Mouse (Mus musculus) heart, embryonic 13.5 days (tissue): Measurements from ENCODE around the gene Cth. TPM values are rescaled to one million over a fixed set of nuclear protein-coding genes. Genes with fewer than 3 reads are reported as not detected.

Experiments
- ATAC-seq: fragments of 200-750 bp; cut with Nextera tagmentation; 2 replicates; pipeline ENCODE4 v1.8.0; 2017; ENCODE audit warnings: moderate TSS enrichment; ENCODE audit not compliant: insufficient number of reproducible peaks, low FRiP score, low TSS enrichment; ENCODE audit errors: extremely low read depth
- H3K27ac ChIP-seq: fragments of 300-500 bp; sonication (generic); replicated peaks from 2 replicates; pipeline ENCODE4 v1.5.1; 2015; ENCODE audit warnings: moderate library complexity, mild to moderate bottlenecking, inconsistent platforms
- H3K27me3 ChIP-seq: fragments of 300-500 bp; sonication (generic); replicated peaks from 2 replicates; pipeline ENCODE4 v1.6.1; 2015; ENCODE audit warnings: mild to moderate bottlenecking, inconsistent platforms
- H3K36me3 ChIP-seq: fragments of 300-500 bp; sonication (generic); 2 replicates; pipeline ENCODE4 v1.6.1; 2015; ENCODE audit warnings: mild to moderate bottlenecking, inconsistent platforms
- H3K4me1 ChIP-seq: fragments of 300-500 bp; sonication (generic); 2 replicates; pipeline ENCODE4 v1.6.1; 2015; ENCODE audit warnings: inconsistent platforms
- H3K4me2 ChIP-seq: fragments of 300-500 bp; sonication (generic); 2 replicates; pipeline ENCODE4 v1.6.1; 2015; ENCODE audit warnings: inconsistent platforms, mild to moderate bottlenecking, moderate library complexity
- H3K4me3 ChIP-seq: fragments of 300-500 bp; sonication (generic); 2 replicates; pipeline ENCODE4 v1.5.1; 2015; ENCODE audit warnings: moderate library complexity, mild to moderate bottlenecking, inconsistent platforms
- H3K9ac ChIP-seq: fragments of 300-500 bp; sonication (generic); 2 replicates; pipeline ENCODE4 v1.6.1; 2015; ENCODE audit warnings: inconsistent platforms, mild to moderate bottlenecking, moderate library complexity
- H3K9me3 ChIP-seq: fragments of 300-500 bp; sonication (generic); 2 replicates; pipeline ENCODE4 v1.6.1; 2016; ENCODE audit warnings: inconsistent platforms
- WGBS: fragments of 180-500 bp; shearing (Covaris S2); methylation state at CpG from one replicate; pipeline ENCODE4 v1.1.7; 2015; ENCODE audit warnings: mixed read lengths; 5-methylcytosine and 5-hydroxymethylcytosine counted together
- polyA plus RNA-seq: library from polyadenylated mRNA; unstranded; fragments of >200 nt; fragmentation: Nextera tagmentation; extraction: Ambion mirVana; gene quantifications from 2 replicates; pipeline ENCODE4 v1.2.1, GENCODE M21; 2015

Cth gene
- polyA plus RNA-seq, 1 experiment from 2014 or later = 2.1 TPM

- H3K4me3 ChIP-seq = no peak overlapping the region
- H3K36me3 ChIP-seq = peaks cover 19% of the 10 kb centered on the region; the same call in 1 of the 2 replicates
- H3K9ac ChIP-seq = no peak overlapping the region
- no peak for ATAC-seq
- WGBS = 65% methylated on average over 3 of the region's 3 CpGs
- H3K9me3 ChIP-seq = no peaks in the 10 kb centered on the region
- no peaks in the 10 kb centered on the region for H3K27me3 ChIP-seq
- no peak overlapping the region for H3K4me2 ChIP-seq
- no peaks in the 10 kb centered on the region for H3K4me1 ChIP-seq
- H3K27ac ChIP-seq = no peak overlapping the region
These were observed 16.7 kb downstream of the Cth start for GRCm38 (mm10) chr3:157908166-157908565.

DNA sequence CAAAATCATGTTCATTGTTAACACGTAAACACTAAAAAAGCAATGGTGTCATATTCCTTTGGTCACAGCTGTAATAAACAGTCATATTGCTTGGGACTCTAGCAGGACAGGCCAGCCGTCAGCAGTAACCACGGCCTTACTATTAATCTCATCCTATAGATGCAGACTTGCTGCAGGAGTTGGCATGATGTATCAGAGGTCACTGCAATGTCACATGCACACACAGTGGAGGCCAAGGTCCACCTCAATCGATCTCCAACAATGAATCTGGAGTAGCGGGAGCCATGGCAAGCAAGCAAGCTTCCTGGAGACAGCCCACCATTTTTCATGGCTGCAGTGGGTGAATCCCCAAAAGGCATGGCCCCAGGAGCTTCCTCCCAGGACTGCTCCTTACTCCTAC lies 23.2 kb downstream of the Cth start:
- no peak for ATAC-seq
- H3K36me3 ChIP-seq = peaks cover 11% of the 10 kb centered on the region; the same call in 1 of the 2 replicates

DNA sequence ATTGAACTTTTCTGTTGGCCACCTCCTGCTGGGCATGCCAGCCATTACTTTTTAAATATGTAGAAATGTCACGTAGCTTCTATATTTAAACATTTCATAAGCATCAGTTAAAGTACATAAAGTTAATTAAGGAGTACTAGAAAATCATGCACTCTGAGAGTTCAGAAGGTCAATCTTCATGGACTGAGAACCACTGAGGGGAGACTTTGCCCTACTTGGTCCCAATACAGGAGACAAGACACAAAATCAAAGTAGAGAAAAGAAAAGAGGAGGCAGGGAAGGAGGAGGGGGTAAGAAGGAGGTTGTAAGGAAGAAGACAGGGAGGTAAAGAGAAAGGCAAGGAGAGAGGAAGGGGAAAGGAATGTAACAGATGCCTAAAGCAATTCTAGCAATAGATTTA lies 24.9 kb downstream of the Cth start:
- H3K9ac ChIP-seq = no peak overlapping the region
- no peak overlapping the region for H3K4me3 ChIP-seq
- peaks cover 4% of the 10 kb centered on the region; the same call in 1 of the 2 replicates for H3K36me3 ChIP-seq
- no peaks in the 10 kb centered on the region for H3K27me3 ChIP-seq
- no peaks in the 10 kb centered on the region for H3K9me3 ChIP-seq
- no peak overlapping the region for H3K4me2 ChIP-seq
- no peaks in the 10 kb centered on the region for H3K4me1 ChIP-seq
- no peak overlapping the region for H3K27ac ChIP-seq
- 87% methylated on average over 1 of the region's 1 CpGs for WGBS
- ATAC-seq = no peak

More for the DNA sequence above, 23.2 kb downstream of the Cth start:
- WGBS = 81% methylated on average over 5 of the region's 5 CpGs
- Histone ChIP-seq H3K4me1 (no peaks in the 10 kb centered on the region), H3K4me3 (no peak overlapping the region), H3K27me3 (no peaks in the 10 kb centered on the region), H3K9me3 (no peaks in the 10 kb centered on the region), H3K27ac (no peak overlapping the region), H3K4me2 (no peak overlapping the region), H3K9ac (no peak overlapping the region)

DNA sequence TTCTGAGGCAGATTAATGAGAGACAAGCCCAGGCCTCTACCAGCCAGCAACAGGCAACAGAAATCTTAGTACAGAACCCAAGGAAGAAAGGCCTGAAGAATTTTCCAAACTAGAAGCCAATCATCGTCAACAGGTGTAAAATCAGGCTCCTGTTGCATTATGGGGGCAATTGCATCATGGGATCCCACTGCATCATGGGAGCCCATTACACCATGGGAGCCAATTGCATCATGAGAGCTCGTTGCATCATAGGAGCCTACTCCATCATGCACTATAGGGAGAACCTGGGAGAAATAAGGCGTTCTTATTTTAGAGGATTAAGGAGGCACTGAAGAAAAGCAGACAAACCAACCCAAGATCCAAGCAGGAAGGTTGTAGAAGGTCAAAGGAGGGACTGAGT lies 27.2 kb downstream of the Cth start:
- no peak overlapping the region for H3K4me3 ChIP-seq
- WGBS = 82% methylated on average over 3 of the region's 3 CpGs
- H3K36me3 ChIP-seq = no peaks in the 10 kb centered on the region
- H3K27ac ChIP-seq = no peak overlapping the region
- no peaks in the 10 kb centered on the region for H3K9me3 ChIP-seq
- H3K9ac ChIP-seq = no peak overlapping the region
- H3K4me1 ChIP-seq = no peaks in the 10 kb centered on the region
- no peak overlapping the region for H3K4me2 ChIP-seq
- no peaks in the 10 kb centered on the region for H3K27me3 ChIP-seq
- ATAC-seq = no peak

GRCm38 (mm10) chr3:157891819-157892218 lies 33.1 kb downstream of the Cth start:
- Histone ChIP-seq H3K9ac (no peak overlapping the region), H3K4me2 (no peak overlapping the region), H3K27me3 (no peaks in the 10 kb centered on the region), H3K4me1 (no peaks in the 10 kb centered on the region), H3K27ac (no peak overlapping the region), H3K9me3 (no peaks in the 10 kb centered on the region), H3K4me3 (no peak overlapping the region), H3K36me3 (no peaks in the 10 kb centered on the region)
- ATAC-seq = no peak

GRCm38 (mm10) chr3:157884081-157884643 lies 40.7 kb downstream of the Cth start:
- WGBS = 77% methylated on average over 6 of the region's 6 CpGs
- no peaks in the 10 kb centered on the region for H3K36me3 ChIP-seq
- H3K9me3 ChIP-seq = no peaks in the 10 kb centered on the region
- no peak overlapping the region for H3K4me2 ChIP-seq
- H3K27ac ChIP-seq = no peak overlapping the region
- no peak for ATAC-seq
- H3K9ac ChIP-seq = no peak overlapping the region
- no peak overlapping the region for H3K4me3 ChIP-seq
- no peaks in the 10 kb centered on the region for H3K27me3 ChIP-seq
- H3K4me1 ChIP-seq = no peaks in the 10 kb centered on the region

DNA sequence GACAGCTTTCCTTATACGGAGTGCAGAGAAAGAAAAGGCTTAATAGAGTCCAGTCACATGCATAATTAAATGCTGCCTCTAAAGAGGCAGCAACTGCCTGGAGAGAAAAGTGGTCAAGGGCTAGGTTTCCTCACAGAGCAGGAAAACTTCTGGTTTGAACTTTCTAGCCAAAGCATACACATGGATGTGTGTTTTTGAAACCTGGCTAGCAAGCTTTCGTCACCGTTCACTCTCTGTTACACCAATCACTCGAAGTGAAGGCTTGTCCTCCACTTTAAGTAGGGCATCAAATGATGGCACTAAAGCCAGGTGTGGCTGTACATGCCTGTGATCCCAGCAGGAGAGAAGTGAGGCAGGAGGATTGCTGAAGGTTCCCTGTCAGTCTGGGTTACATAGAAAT lies 41.8 kb downstream of the Cth start:
- ATAC-seq = no peak
- Histone ChIP-seq H3K4me3 (no peak overlapping the region), H3K9me3 (no peaks in the 10 kb centered on the region), H3K27ac (no peak overlapping the region), H3K4me1 (no peaks in the 10 kb centered on the region), H3K36me3 (no peaks in the 10 kb centered on the region), H3K27me3 (no peaks in the 10 kb centered on the region), H3K4me2 (no peak overlapping the region), H3K9ac (no peak overlapping the region)
- 71% methylated on average over 4 of the region's 4 CpGs for WGBS

DNA sequence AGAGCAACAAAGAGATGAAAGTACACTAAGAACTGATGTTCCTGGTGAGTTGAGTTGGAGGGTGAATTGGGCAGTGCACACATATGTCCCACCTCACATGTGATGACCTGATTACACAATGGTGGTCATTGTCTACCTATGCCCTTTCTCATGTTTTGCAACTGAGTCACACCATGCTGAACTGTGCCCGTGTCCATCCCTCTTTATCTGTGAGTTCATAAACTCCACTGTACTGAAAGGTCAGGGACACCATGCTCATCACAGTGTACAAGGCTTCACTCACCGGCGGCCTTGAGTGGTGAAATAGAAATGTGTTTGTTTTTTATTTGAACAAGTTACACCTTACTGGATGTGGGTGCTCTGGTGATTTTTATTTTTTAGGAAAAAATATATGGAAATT lies 42.9 kb downstream of the Cth start:
- no peak overlapping the region for H3K4me2 ChIP-seq
- no peak overlapping the region for H3K9ac ChIP-seq
- H3K27ac ChIP-seq = no peak overlapping the region
- H3K9me3 ChIP-seq = no peaks in the 10 kb centered on the region
- no peaks in the 10 kb centered on the region for H3K36me3 ChIP-seq
- 84% methylated on average over 3 of the region's 3 CpGs for WGBS
- H3K27me3 ChIP-seq = no peaks in the 10 kb centered on the region
- H3K4me3 ChIP-seq = no peak overlapping the region
- H3K4me1 ChIP-seq = no peaks in the 10 kb centered on the region
- ATAC-seq = no peak; the same call in 1 of the 2 replicates

DNA sequence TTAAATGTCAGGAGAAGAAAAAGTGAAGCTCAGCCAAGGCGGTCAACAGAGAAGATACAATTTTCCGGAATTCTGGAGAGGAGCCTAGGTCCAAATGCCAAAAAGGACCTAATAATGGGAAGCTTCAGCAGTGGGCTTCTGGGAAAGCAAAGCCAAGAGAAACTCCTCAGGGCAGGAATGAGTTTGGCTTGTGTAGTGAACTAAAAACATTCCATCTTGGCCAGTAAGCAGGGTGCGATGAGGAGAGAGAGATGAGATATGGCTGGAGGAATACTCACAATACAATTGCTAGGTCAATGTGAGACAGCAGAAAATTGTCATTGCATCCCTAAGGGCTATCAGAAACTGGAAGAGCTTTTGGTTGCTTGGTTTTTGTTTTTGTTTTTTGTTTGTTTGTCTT lies 43.9 kb downstream of the Cth start:
- no peaks in the 10 kb centered on the region for H3K36me3 ChIP-seq
- H3K4me1 ChIP-seq = no peaks in the 10 kb centered on the region
- no peak for ATAC-seq
- H3K27me3 ChIP-seq = no peaks in the 10 kb centered on the region
- H3K4me2 ChIP-seq = no peak overlapping the region
- no peak overlapping the region for H3K4me3 ChIP-seq
- 89% methylated on average over 3 of the region's 3 CpGs for WGBS
- H3K9me3 ChIP-seq = no peaks in the 10 kb centered on the region
- H3K27ac ChIP-seq = no peak overlapping the region
- H3K9ac ChIP-seq = no peak overlapping the region

DNA sequence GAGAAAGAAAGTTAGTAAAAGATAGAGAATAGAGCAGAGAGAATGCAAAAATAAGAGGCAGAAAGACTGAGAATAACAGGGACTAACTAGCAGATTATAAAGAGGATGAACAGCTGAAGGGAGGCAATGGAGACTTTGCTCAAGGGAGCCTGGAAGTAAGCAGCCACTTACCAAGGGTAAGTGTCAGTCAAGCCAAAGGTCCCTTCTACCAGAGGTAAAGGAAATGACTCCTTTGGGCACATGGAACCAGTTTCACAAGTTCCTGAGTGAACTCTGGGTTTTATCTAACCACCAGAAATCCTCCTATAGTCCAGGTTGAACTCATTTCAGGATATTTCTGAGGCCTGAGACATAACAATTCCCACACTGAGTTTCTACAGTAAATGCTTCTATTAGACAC lies 47.0 kb downstream of the Cth start:
- Histone ChIP-seq H3K9ac (no peak overlapping the region), H3K4me1 (no peaks in the 10 kb centered on the region), H3K4me3 (no peak overlapping the region), H3K9me3 (no peaks in the 10 kb centered on the region), H3K4me2 (no peak overlapping the region), H3K27me3 (no peaks in the 10 kb centered on the region), H3K27ac (no peak overlapping the region), H3K36me3 (no peaks in the 10 kb centered on the region)
- no peak for ATAC-seq

DNA sequence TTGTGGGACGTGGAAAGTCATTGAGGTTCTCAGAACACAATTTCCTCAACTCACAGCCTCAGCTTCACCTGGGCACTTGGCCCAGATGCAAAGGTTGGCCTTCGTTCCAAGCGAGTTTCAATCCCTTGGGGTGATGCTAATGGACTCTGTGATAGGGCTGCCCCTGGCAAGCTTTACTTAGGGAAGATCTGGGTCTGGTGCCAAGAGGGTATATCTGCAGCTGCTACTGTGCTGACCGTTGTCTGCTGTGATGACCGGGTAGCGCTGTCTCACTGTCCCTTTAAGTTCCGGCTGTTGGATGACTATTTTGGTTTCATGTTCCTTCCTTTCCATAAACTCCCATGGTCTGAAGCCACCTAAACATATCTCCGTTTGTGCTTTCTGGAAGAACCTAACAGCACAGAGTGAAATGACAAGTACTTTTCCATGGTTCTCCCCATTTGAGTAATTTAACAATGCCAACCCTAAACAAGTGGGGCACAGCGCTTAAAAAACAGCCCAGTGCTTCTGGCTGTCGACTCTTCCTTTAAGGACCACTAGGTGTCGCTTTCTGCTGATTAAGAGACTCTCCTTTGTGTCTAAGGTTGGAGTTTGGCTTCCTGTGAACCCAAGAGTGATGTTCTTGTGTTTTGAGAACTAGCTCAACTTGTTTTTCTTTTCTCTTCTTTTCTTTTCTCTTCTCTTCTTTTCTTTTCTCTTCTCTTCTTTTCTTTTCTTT lies 48.3 kb downstream of the Cth start:
- no peak overlapping the region for H3K27ac ChIP-seq
- 47% methylated on average over 11 of the region's 11 CpGs for WGBS
- no peaks in the 10 kb centered on the region for H3K36me3 ChIP-seq
- no peaks in the 10 kb centered on the region for H3K27me3 ChIP-seq
- no peaks in the 10 kb centered on the region for H3K9me3 ChIP-seq
- no peak overlapping the region for H3K4me3 ChIP-seq
- no peak for ATAC-seq
- H3K9ac ChIP-seq = no peak overlapping the region
- H3K4me2 ChIP-seq = peak overlapping the region; percentile 16; the same call in 1 of the 2 replicates
- H3K4me1 ChIP-seq = no peaks in the 10 kb centered on the region

GRCm38 (mm10) chr3:157872897-157873296 lies 52.0 kb downstream of the Cth start:
- WGBS = 69% methylated on average over 4 of the region's 4 CpGs
- no peak overlapping the region for H3K4me3 ChIP-seq
- no peak overlapping the region for H3K9ac ChIP-seq
- no peak overlapping the region for H3K4me2 ChIP-seq
- no peaks in the 10 kb centered on the region for H3K36me3 ChIP-seq
- H3K27me3 ChIP-seq = no peaks in the 10 kb centered on the region
- H3K4me1 ChIP-seq = no peaks in the 10 kb centered on the region
- no peaks in the 10 kb centered on the region for H3K9me3 ChIP-seq
- H3K27ac ChIP-seq = no peak overlapping the region
- ATAC-seq = no peak
